Mouse (Mus musculus): ENCODE results near the gene Frrs1. TPM values are rescaled to one million over a fixed set of nuclear protein-coding genes. Genes with fewer than 3 reads are reported as not detected.

Frrs1 gene
- polyA plus RNA-seq, 1 experiment from 2014 or later = 66.7 TPM

DNA sequence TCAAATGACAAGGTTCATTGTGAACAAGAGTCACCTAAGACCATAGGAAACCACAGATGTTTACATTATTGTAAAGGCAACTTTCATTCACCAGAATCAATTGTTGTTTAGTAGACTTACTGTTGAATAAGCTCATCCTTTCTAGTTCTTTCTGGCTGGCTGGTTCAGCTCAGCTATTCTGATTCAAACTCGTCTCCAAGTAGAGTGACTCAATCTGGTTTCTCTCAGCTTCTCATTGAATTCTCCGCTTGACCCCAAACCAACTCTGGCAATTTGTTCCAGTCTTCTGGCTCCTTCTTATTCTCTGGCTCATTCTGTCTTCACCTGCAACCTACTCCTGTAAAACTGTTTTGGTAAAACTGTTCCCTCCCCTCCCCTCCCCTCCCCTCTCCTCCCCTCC lies 18.0 kb upstream of the Frrs1 start:
- Histone ChIP-seq H3K27me3 (replicated peaks; ENCODE audit: control insufficient read depth, insufficient read depth, low read length) (no peaks in the 10 kb centered on the region), H3K9me3 (ENCODE audit: control insufficient read depth, low read length) (no peaks in the 10 kb centered on the region), H3K36me3 (ENCODE audit: control insufficient read depth, insufficient read depth, low read length) (no peaks in the 10 kb centered on the region), H3K9ac (ENCODE audit: low read depth, low read length) (no peak overlapping the region), H3K4me3 (ENCODE audit: low read depth, low read length) (no peak overlapping the region), H3K27ac (ENCODE audit: low read depth, low read length) (no peak overlapping the region), H3K4me1 (replicated peaks; ENCODE audit: control insufficient read depth, insufficient read depth, low read length) (peaks cover 3% of the 10 kb centered on the region), H3K4me2 (no peak overlapping the region)
- WGBS = 79% methylated on average over 2 of the region's 2 CpGs
- DNase-seq (ENCODE audit: low spot score) (no peak), ATAC-seq (replicated peaks; ENCODE audit: low FRiP score) (no peak)

DNA sequence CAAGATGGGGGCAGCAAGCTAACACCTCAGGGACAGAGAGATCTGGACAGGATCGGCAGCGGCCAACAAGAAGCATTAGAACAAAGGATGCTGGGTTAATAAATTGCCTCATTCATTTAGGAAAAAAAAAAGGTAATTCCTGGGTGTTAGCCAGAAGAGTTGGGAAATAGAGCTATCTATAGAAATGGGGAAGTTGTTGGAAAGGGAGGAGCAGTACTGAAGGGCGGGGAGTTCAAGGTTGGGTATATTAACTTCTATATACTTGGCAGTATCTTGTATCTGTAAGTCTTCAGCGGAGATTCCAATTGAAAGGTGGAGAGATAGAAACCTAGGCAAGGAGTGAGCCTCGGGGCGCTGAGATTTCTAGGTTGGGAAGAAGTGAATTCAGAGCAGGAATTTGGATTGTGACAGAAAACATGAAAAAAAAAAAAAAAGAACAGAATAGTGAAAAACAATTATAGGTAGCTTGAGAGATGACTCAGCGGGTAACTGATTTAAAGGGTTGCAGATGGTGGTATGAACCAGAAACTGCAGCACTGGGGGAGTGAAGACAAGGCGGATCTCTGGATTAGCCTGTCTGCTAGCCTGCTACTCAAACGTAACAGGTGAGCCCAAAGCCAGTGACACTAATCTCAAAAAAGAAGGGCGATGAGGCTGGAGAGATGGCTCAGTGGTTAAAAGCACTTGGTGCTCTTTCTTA lies 14.2 kb upstream of the Frrs1 start:
- Histone ChIP-seq H3K9ac (ENCODE audit: low read depth, low read length) (no peak overlapping the region), H3K9me3 (ENCODE audit: control insufficient read depth, low read length) (no peaks in the 10 kb centered on the region), H3K27me3 (replicated peaks; ENCODE audit: control insufficient read depth, insufficient read depth, low read length) (no peaks in the 10 kb centered on the region), H3K36me3 (ENCODE audit: control insufficient read depth, insufficient read depth, low read length) (no peaks in the 10 kb centered on the region), H3K4me3 (ENCODE audit: low read depth, low read length) (no peak overlapping the region), H3K4me2 (no peak overlapping the region), H3K27ac (ENCODE audit: low read depth, low read length) (no peak overlapping the region), H3K4me1 (replicated peaks; ENCODE audit: control insufficient read depth, insufficient read depth, low read length) (peaks cover 6% of the 10 kb centered on the region)
- ATAC-seq (replicated peaks; ENCODE audit: low FRiP score) (no peak), DNase-seq (ENCODE audit: low spot score) (no peak)
- 77% methylated on average over 10 of the region's 10 CpGs for WGBS

DNA sequence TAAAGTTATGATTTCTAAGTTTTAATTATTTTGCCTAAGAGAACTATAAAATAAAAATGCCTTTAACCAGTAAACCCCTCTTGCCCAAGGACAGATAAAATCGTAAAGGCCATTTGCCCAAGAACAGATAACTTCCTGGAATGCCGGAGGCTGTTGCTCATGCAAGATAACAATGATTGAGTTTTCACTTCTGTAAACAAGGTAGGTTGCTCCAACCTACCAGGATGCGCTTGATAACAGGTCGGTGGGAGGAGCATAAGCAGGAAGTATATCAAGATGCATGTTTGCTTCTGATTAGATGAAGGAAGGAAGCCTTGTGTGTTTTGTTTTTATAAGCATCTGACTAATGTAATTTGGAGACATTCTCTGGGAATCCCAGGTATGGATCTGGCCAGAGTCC lies 13.2 kb upstream of the Frrs1 start:
- H3K9ac ChIP-seq (ENCODE audit: low read depth, low read length) = no peak overlapping the region
- no peak overlapping the region for H3K4me3 ChIP-seq (ENCODE audit: low read depth, low read length)
- H3K4me1 ChIP-seq (replicated peaks; ENCODE audit: control insufficient read depth, insufficient read depth, low read length) = peaks cover 6% of the 10 kb centered on the region
- no peak overlapping the region for H3K4me2 ChIP-seq
- H3K27me3 ChIP-seq (replicated peaks; ENCODE audit: control insufficient read depth, insufficient read depth, low read length) = no peaks in the 10 kb centered on the region
- 26% methylated on average over 4 of the region's 4 CpGs for WGBS
- H3K27ac ChIP-seq (ENCODE audit: low read depth, low read length) = no peak overlapping the region
- H3K9me3 ChIP-seq (ENCODE audit: control insufficient read depth, low read length) = no peaks in the 10 kb centered on the region
- no peaks in the 10 kb centered on the region for H3K36me3 ChIP-seq (ENCODE audit: control insufficient read depth, insufficient read depth, low read length)
- DNase-seq (ENCODE audit: low spot score) = no peak
- peak; percentile 71 for ATAC-seq (replicated peaks; ENCODE audit: low FRiP score)

DNA sequence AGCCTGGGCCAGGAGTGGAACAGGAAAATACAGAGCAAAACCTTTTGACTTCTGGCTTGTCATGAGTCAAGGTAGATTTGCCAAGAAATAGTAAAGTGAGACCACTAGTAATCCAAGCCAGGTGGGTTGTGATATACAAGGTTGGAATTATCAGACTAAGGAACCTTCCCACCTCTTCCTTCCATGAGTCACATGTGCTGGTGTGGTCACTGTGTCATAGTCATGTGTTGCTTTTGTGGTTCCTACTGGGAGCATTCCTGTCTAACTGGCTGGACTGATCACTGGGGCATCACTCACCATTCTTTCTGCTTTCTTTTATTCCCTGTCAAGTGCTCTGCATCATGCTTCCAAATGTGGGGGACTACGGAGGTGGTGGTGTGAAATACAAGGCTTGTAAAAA lies 11.2 kb upstream of the Frrs1 start:
- Histone ChIP-seq H3K4me1 (replicated peaks; ENCODE audit: control insufficient read depth, insufficient read depth, low read length) (peaks cover 6% of the 10 kb centered on the region), H3K27me3 (replicated peaks; ENCODE audit: control insufficient read depth, insufficient read depth, low read length) (no peaks in the 10 kb centered on the region), H3K4me2 (no peak overlapping the region), H3K4me3 (ENCODE audit: low read depth, low read length) (no peak overlapping the region), H3K9ac (ENCODE audit: low read depth, low read length) (no peak overlapping the region), H3K36me3 (ENCODE audit: control insufficient read depth, insufficient read depth, low read length) (no peaks in the 10 kb centered on the region), H3K9me3 (ENCODE audit: control insufficient read depth, low read length) (no peaks in the 10 kb centered on the region), H3K27ac (ENCODE audit: low read depth, low read length) (no peak overlapping the region)
- WGBS = 92% methylated on average over 1 of the region's 1 CpGs
- DNase-seq (ENCODE audit: low spot score) (no peak), ATAC-seq (replicated peaks; ENCODE audit: low FRiP score) (no peak)

DNA sequence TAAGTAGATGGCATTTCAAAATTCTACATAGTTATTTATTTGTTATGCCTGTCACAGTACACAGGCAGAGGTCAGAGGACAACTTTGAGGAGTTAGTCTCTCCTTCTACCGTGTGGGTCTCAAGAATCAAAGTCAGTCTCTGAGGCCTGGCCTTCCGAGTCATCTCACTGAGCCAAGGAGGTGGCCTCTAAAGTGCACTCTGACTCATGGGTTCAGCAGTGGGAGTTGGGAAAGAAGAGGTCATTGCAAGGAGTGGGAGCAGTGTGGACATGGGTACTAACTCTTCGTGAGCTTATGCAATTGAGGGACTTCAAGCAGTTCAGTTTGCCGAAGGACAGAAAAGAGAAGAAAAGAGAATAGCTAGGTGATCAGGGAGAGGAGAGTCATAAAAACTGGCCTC lies 10.3 kb upstream of the Frrs1 start:
- no peak overlapping the region for H3K4me2 ChIP-seq
- H3K4me1 ChIP-seq (replicated peaks; ENCODE audit: control insufficient read depth, insufficient read depth, low read length) = peaks cover 6% of the 10 kb centered on the region
- no peak overlapping the region for H3K27ac ChIP-seq (ENCODE audit: low read depth, low read length)
- no peaks in the 10 kb centered on the region for H3K27me3 ChIP-seq (replicated peaks; ENCODE audit: control insufficient read depth, insufficient read depth, low read length)
- no peak overlapping the region for H3K4me3 ChIP-seq (ENCODE audit: low read depth, low read length)
- DNase-seq (ENCODE audit: low spot score) (no peak), ATAC-seq (replicated peaks; ENCODE audit: low FRiP score) (no peak)
- no peak overlapping the region for H3K9ac ChIP-seq (ENCODE audit: low read depth, low read length)
- 71% methylated on average over 4 of the region's 4 CpGs for WGBS
- H3K36me3 ChIP-seq (ENCODE audit: control insufficient read depth, insufficient read depth, low read length) = no peaks in the 10 kb centered on the region
- no peaks in the 10 kb centered on the region for H3K9me3 ChIP-seq (ENCODE audit: control insufficient read depth, low read length)

DNA sequence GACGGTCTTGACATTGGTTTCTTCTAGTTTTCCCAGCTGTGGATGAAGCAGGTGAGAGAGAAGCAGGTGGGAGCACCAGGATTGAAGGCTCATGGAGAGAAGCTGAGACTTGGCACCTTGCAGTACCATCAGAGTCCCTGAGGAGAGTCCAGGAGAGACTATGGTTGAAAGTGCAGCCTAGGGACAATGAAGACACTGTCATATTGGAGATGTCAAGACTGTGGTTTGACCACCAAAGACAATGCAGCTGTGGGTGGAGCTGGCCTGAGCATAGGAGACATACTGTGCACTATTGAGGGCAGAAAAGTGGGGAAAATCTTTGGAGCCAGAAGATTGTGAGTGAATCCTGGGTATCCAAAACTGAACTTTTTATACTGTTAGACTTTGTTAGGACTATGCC lies 8.9 kb upstream of the Frrs1 start:
- ATAC-seq (replicated peaks; ENCODE audit: low FRiP score) (no peak), DNase-seq (ENCODE audit: low spot score) (no peak)
- H3K9me3 ChIP-seq (ENCODE audit: control insufficient read depth, low read length) = no peaks in the 10 kb centered on the region
- no peak overlapping the region for H3K4me2 ChIP-seq
- WGBS = 87% methylated on average over 1 of the region's 1 CpGs
- H3K27ac ChIP-seq (ENCODE audit: low read depth, low read length) = no peak overlapping the region
- no peaks in the 10 kb centered on the region for H3K27me3 ChIP-seq (replicated peaks; ENCODE audit: control insufficient read depth, insufficient read depth, low read length)
- peaks cover 7% of the 10 kb centered on the region for H3K4me1 ChIP-seq (replicated peaks; ENCODE audit: control insufficient read depth, insufficient read depth, low read length)
- no peak overlapping the region for H3K9ac ChIP-seq (ENCODE audit: low read depth, low read length)
- no peak overlapping the region for H3K4me3 ChIP-seq (ENCODE audit: low read depth, low read length)
- no peaks in the 10 kb centered on the region for H3K36me3 ChIP-seq (ENCODE audit: control insufficient read depth, insufficient read depth, low read length)

DNA sequence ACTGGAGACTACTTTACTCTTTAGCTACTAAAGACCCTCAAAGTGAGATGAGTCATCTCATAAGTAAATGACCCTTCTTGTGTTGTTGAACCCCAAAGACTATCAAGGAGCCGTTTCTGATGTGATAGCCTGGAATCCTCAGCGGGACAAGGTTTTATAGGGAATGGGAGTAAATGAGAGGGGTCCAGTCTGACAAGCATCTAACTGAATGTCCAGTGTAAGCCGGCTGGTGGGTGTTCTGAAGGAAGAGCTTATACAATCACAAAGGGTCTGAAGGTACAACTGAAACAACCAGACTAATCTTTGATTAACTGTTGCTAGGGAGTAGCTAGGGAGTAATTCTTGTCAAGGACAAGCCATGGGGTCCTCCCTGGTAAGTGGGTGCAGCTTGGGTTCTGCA lies 6.8 kb upstream of the Frrs1 start:
- no peak for ATAC-seq (replicated peaks; ENCODE audit: low FRiP score)
- Histone ChIP-seq H3K4me1 (replicated peaks; ENCODE audit: control insufficient read depth, insufficient read depth, low read length) (peaks cover 8% of the 10 kb centered on the region), H3K9me3 (ENCODE audit: control insufficient read depth, low read length) (no peaks in the 10 kb centered on the region), H3K27me3 (replicated peaks; ENCODE audit: control insufficient read depth, insufficient read depth, low read length) (no peaks in the 10 kb centered on the region), H3K4me2 (no peak overlapping the region), H3K27ac (ENCODE audit: low read depth, low read length) (no peak overlapping the region), H3K36me3 (ENCODE audit: control insufficient read depth, insufficient read depth, low read length) (no peaks in the 10 kb centered on the region), H3K9ac (ENCODE audit: low read depth, low read length) (no peak overlapping the region), H3K4me3 (ENCODE audit: low read depth, low read length) (no peak overlapping the region)
- DNase-seq (ENCODE audit: low spot score) = no peak
- 85% methylated on average over 3 of the region's 3 CpGs for WGBS

DNA sequence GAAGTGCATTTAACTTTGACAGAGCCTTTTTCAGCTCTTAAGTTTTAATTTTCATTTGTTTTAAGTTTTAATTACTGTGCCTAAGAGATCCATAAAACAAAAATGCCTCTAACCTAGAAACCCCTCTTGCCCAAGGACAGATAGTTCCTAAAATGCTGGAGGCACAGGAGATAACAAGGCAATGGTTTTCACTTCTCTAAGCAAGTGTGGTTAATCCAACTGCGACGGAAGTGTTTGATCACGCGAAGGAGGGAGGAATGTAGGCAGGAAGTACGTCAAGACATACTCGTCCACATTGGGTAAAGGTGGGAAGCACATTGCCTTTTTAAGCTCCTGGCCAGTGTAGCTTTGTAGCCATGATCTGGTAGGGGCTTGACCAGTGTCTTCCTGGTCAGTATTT lies 1.7 kb upstream of the Frrs1 start:
- no peaks in the 10 kb centered on the region for H3K36me3 ChIP-seq (ENCODE audit: control insufficient read depth, insufficient read depth, low read length)
- no peaks in the 10 kb centered on the region for H3K9me3 ChIP-seq (ENCODE audit: control insufficient read depth, low read length)
- no peak overlapping the region; the same call in 1 of the 2 replicates for H3K27ac ChIP-seq (ENCODE audit: low read depth, low read length)
- no peak overlapping the region for H3K4me2 ChIP-seq
- 50% methylated on average over 6 of the region's 6 CpGs for WGBS
- H3K27me3 ChIP-seq (replicated peaks; ENCODE audit: control insufficient read depth, insufficient read depth, low read length) = no peaks in the 10 kb centered on the region
- no peak overlapping the region for H3K4me3 ChIP-seq (ENCODE audit: low read depth, low read length)
- no peak overlapping the region for H3K9ac ChIP-seq (ENCODE audit: low read depth, low read length)
- DNase-seq (ENCODE audit: low spot score) = no peak
- ATAC-seq (replicated peaks; ENCODE audit: low FRiP score) = no peak
- peaks cover 19% of the 10 kb centered on the region for H3K4me1 ChIP-seq (replicated peaks; ENCODE audit: control insufficient read depth, insufficient read depth, low read length)

DNA sequence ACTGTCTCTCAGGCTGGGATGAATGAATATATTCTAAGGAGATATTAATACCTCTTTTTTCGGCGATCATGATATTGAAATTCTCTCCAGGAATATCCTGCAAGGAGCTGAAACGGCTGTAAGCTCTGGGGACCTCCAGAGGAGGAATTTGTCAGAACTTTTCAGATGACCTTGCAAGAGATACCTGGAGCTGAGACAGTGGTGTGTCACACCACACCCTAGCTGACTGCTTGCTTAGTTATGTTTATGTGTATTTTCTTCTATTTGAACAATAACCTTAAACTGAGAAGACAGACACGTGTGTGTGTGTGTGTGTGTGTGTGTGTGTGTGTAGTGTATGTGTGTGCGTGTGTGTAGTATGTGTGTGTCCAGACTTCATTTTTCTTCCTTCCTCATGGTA lies 488 bp downstream of the Frrs1 start:
- Histone ChIP-seq H3K27me3 (replicated peaks; ENCODE audit: control insufficient read depth, insufficient read depth, low read length) (no peaks in the 10 kb centered on the region), H3K4me2 (peak overlapping the region; percentile 92), H3K4me3 (ENCODE audit: low read depth, low read length) (peak overlapping the region; percentile 71), H3K9me3 (ENCODE audit: control insufficient read depth, low read length) (no peaks in the 10 kb centered on the region), H3K36me3 (ENCODE audit: control insufficient read depth, insufficient read depth, low read length) (no peaks in the 10 kb centered on the region), H3K27ac (ENCODE audit: low read depth, low read length) (peak overlapping the region; percentile 93), H3K9ac (ENCODE audit: low read depth, low read length) (peak overlapping the region; percentile 55), H3K4me1 (replicated peaks; ENCODE audit: control insufficient read depth, insufficient read depth, low read length) (peaks cover 29% of the 10 kb centered on the region)
- DNase-seq (ENCODE audit: low spot score) (no peak), ATAC-seq (replicated peaks; ENCODE audit: low FRiP score) (peak; percentile 8; the same call in 1 of the 2 replicates)
- 45% methylated on average over 5 of the region's 5 CpGs for WGBS

Measured in liver, embryonic 11.5 days (tissue).